ENCODE assay signal across 8 mouse cellular contexts in the genomic region with DNA sequence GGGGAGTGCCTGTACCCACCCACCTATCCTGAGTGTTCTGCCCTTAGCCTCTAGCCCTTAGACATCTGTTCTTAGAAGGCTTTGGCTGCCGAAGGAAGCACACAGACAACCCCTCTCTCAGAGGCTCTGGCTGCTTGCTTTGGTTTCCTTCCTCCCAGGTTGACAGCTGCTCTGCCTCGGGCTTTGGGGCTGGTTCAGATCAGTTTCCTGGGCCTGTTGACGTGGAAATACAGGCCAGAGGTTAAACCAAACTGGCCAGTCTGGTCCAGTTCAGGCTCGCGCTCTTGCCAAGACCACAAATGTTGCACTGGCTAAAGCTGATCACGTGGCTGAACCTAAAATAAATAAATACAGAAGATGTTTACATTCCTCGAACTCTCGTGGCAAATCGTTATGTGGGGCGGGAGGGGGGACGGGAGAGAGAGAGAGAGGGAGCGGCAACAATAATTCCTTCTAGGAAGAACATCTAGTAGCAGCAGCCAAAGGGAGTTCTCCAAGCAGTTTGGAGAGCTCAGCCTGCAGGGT. TPM values are rescaled to one million over a fixed set of nuclear protein-coding genes. Genes with fewer than 3 reads are reported as not detected.
DNase-seq lines count a peak whose midpoint lies in the region; ATAC-seq and TF ChIP-seq lines count a peak whose summit lies in the region.

No protein-coding gene starts in this region.

- 1% methylated on average over 12 of the region's 12 CpGs for WGBS in kidney, adult 2 months
- WGBS in lung, postnatal 0 days = 4% methylated on average over 12 of the region's 12 CpGs

- no peak overlapping the region for H3K9ac ChIP-seq in lung, postnatal 0 days (replicated peaks; ENCODE audit: low read depth)

- H3K4me1 ChIP-seq in kidney, adult 2 months (ENCODE audit: control insufficient read depth, insufficient read depth, low read length) = peaks cover 26% of the 10 kb centered on the region
- H3K4me1 ChIP-seq in lung, postnatal 0 days (ENCODE audit: insufficient read depth, low read depth, low read length) = 0 out of 2 replicates have a peak, but pooled peaks cover 4% of the 10 kb centered on the region

- no peak overlapping the region for H3K4me3 ChIP-seq in kidney, adult 2 months (ENCODE audit: insufficient read depth, low read depth, low read length)
- no peak overlapping the region for H3K4me3 ChIP-seq in lung, postnatal 0 days (ENCODE audit: low read depth, low read length)

- TF ChIP-seq EP300 in lung, postnatal 0 days (IDR thresholded peaks at IDR 0.05) = peak; percentile 82

- TF ChIP-seq POLR2A in kidney, adult 2 months (IDR thresholded peaks at IDR 0.05; ENCODE audit: low read depth, low read length) = no peak

- TF ChIP-seq CTCF in kidney, adult 2 months (conservative IDR thresholded peaks at IDR 0.05; ENCODE audit: insufficient read depth, insufficient read length, low read depth, low read length) = no peak
- no peak for TF ChIP-seq CTCF in lung, postnatal 0 days (IDR thresholded peaks at IDR 0.05)

- H3K27me3 ChIP-seq in kidney, adult 2 months (replicated peaks; ENCODE audit: control insufficient read depth, insufficient read depth, low read length) = no peaks in the 10 kb centered on the region
- no peaks in the 10 kb centered on the region for H3K27me3 ChIP-seq in lung, postnatal 0 days (replicated peaks; ENCODE audit: insufficient read depth, low read length)

- DNase-seq in ZHBTc4 (ENCODE audit: low read depth, low spot score) = peak; percentile 16
- DNase-seq in embryo, embryonic 9.5 days (ENCODE audit: extremely low spot score) = peak; percentile 49
- DNase-seq in kidney, adult 2 months = peak; percentile 91
- DNase-seq in lung, postnatal 0 days (ENCODE audit: low spot score) = peak; percentile 96
- DNase-seq in layer of hippocampus, adult 18-20 months (ENCODE audit: low spot score in 2 of 2) = no peak
- no peak for DNase-seq in left cerebral cortex, adult 8-10 months (ENCODE audit: low spot score in 2 of 2)
- DNase-seq in right cerebral cortex, adult 18-20 months = no peak

- ATAC-seq in lung, postnatal 0 days = peak; percentile 95
- ATAC-seq in activated CD4-positive, CD25-positive, alpha-beta regulatory T cell, adult 4 months = no peak

- H3K27ac ChIP-seq in kidney, adult 2 months (ENCODE audit: insufficient read depth, low read depth, low read length) = peak overlapping the region; percentile 92
- peak overlapping the region; percentile 80 for H3K27ac ChIP-seq in lung, postnatal 0 days (ENCODE audit: low read length)

- H3K9me3 ChIP-seq in lung, postnatal 0 days (ENCODE audit: low read length) = no peaks in the 10 kb centered on the region

- no peaks in the 10 kb centered on the region for H3K36me3 ChIP-seq in kidney, adult 2 months (ENCODE audit: control insufficient read depth, insufficient read depth, low read length)
- no peaks in the 10 kb centered on the region for H3K36me3 ChIP-seq in lung, postnatal 0 days (ENCODE audit: insufficient read depth, low read length)

- peak overlapping the region; percentile 25; the same call in 1 of the 2 replicates for H3K4me2 ChIP-seq in lung, postnatal 0 days (replicated peaks; ENCODE audit: low read depth, low read length)

RNA-seq across cellular contexts. Expression of gene Ubr2, which starts 49.5 kb away (rescaled TPM):
- polyA plus RNA-seq in kidney, adult 2 months (2012; rRNA removed) = 25.3 and 27.2 TPM in 2 replicates
- 10.7 and 11.8 TPM in 2 replicates for polyA plus RNA-seq in lung, postnatal 0 days (2015; fragmentation: Nextera tagmentation; extraction: Ambion mirVana)
- 10 to 100 TPM; 61.3 to 62.2 TPM for total RNA-seq in layer of hippocampus, adult 18-20 months (2021)
- total RNA-seq in left cerebral cortex, adult 8-10 months (2022) = 10 to 100 TPM; 52.1 to 58.3 (median 57.0) TPM
- polyA plus RNA-seq in activated CD4-positive, CD25-positive, alpha-beta regulatory T cell, adult 4 months (2017; shearing (Covaris generic)) = 10 to 100 TPM; 14.1 to 20.1 TPM

Comparison
In these comparisons a context has a peak if more than half of its experiments do, and no peak if none do; other contexts are left out.
1. DNase-seq: peak in ZHBTc4 (single experiment), embryo, embryonic 9.5 days (single experiment), kidney, adult 2 months (single experiment) and lung, postnatal 0 days (single experiment); none in layer of hippocampus, adult 18-20 months (0 of 2), left cerebral cortex, adult 8-10 months (0 of 2) and right cerebral cortex, adult 18-20 months (single experiment).